Mouse (Mus musculus): ENCODE data around the gene Usp12.

DNA sequence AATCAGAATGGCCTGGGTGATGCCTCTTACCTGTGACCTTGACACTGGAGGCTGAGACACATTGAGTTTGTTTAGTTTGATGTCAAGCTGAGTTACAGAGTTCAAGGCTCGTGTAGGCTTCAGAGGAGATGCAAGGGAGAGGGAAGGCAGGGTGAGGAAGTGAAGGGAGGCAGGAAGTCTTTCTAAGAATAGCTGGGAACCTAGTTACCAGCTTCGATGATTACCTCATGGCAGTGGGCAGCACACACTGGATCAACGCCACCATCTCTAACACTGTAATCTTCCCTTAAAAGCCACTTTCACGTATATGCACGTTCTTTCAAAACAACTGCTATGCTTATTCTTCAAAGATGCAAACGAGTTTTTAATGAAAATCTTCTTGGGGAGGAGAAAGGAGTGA is 36.9 kb downstream of the Usp12 start:
- TF ChIP-seq POLR2A (IDR thresholded peaks at IDR 0.05; ENCODE audit: borderline replicate concordance, insufficient read depth, low read length): no peak
- no peak for TF ChIP-seq CTCF (IDR thresholded peaks at IDR 0.05; ENCODE audit: borderline replicate concordance, insufficient read depth, low read depth, low read length)
